9 mouse cellular contexts compared by ENCODE assay signal in genomic region chr3:88297321-88297851, GRCm38 (mm10). TPM values are rescaled to one million over a fixed set of nuclear protein-coding genes. Genes with fewer than 3 reads are reported as not detected.
DNase-seq lines count a peak whose midpoint lies in the region; ATAC-seq and TF ChIP-seq lines count a peak whose summit lies in the region.
"Had no signal": no experiment of that assay in that cellular context is flagged by ENCODE, and none has a peak within 500 bp of the region (broad histone marks: within the 10 kb centered on the region; RNA-seq: fewer than 3 reads in every experiment).

No protein-coding gene starts in this region.

- H3K36me3 ChIP-seq in heart, adult 2 months (ENCODE audit: control insufficient read depth, insufficient read depth, low read length): peaks cover 6% of the 10 kb centered on the region
- peaks cover 29% of the 10 kb centered on the region for H3K36me3 ChIP-seq in heart, postnatal 0 days (replicated peaks; ENCODE audit: control insufficient read depth, insufficient read depth, low read length)
- peaks cover 29% of the 10 kb centered on the region for H3K36me3 ChIP-seq in liver, adult 2 months (ENCODE audit: control insufficient read depth, insufficient read depth, low read length)

- ATAC-seq in heart, postnatal 0 days (ENCODE audit: insufficient read depth, low read depth): no peak

- H3K4me2 ChIP-seq in heart, postnatal 0 days (ENCODE audit: low read depth, low read length): peak overlapping the region; percentile 76

- TF ChIP-seq EP300 in heart, adult 2 months (IDR thresholded peaks at IDR 0.05; ENCODE audit: insufficient read depth, low read depth, low read length): no peak
- TF ChIP-seq EP300 in heart, postnatal 0 days (IDR thresholded peaks at IDR 0.05; ENCODE audit: low read depth): no peak

- H3K4me1 ChIP-seq in heart, adult 2 months (ENCODE audit: control insufficient read depth, insufficient read depth, low read length): peaks cover 3% of the 10 kb centered on the region
- H3K4me1 ChIP-seq in heart, postnatal 0 days (ENCODE audit: control insufficient read depth, insufficient read depth): peaks cover 17% of the 10 kb centered on the region
- peaks cover 2% of the 10 kb centered on the region; the same call in 1 of the 2 replicates for H3K4me1 ChIP-seq in liver, adult 2 months (ENCODE audit: control insufficient read depth, insufficient read depth, low read length)
- peaks cover 2% of the 10 kb centered on the region; the same call in 1 of the 2 replicates for H3K4me1 ChIP-seq in olfactory bulb, adult 2 months (ENCODE audit: control insufficient read depth, insufficient read depth, low read length)

- no peak for TF ChIP-seq CTCF in heart, adult 2 months (IDR thresholded peaks at IDR 0.05)
- TF ChIP-seq CTCF in heart, postnatal 0 days (IDR thresholded peaks at IDR 0.05; ENCODE audit: low read depth): no peak
- TF ChIP-seq CTCF in liver, adult 2 months (IDR thresholded peaks at IDR 0.05; ENCODE audit: low read depth, low read length): no peak
- TF ChIP-seq CTCF in olfactory bulb, adult 2 months (IDR thresholded peaks at IDR 0.05; ENCODE audit: insufficient read depth, low read depth, low read length): no peak

- no peaks in the 10 kb centered on the region for H3K9me3 ChIP-seq in heart, postnatal 0 days (replicated peaks; ENCODE audit: control insufficient read depth, low read length)

- H3K27ac ChIP-seq in heart, adult 2 months: peak overlapping the region; percentile 91
- H3K27ac ChIP-seq in heart, postnatal 0 days (ENCODE audit: low read depth): peak overlapping the region; percentile 95
- H3K27ac ChIP-seq in liver, adult 2 months (replicated peaks; ENCODE audit: insufficient read depth, low read depth, low read length): peak overlapping the region; percentile 68
- peak overlapping the region; percentile 93 for H3K27ac ChIP-seq in olfactory bulb, adult 2 months (ENCODE audit: insufficient read depth, low read depth, low read length)

- no peaks in the 10 kb centered on the region; the same call in 1 of the 2 replicates for H3K79me2 ChIP-seq in heart, adult 2 months (replicated peaks; ENCODE audit: control insufficient read depth, insufficient read depth, low read length)
- peaks cover 8% of the 10 kb centered on the region for H3K79me2 ChIP-seq in liver, adult 2 months (ENCODE audit: control insufficient read depth, insufficient read depth, low read length)

- TF ChIP-seq POLR2A in heart, adult 2 months (IDR thresholded peaks at IDR 0.05; ENCODE audit: insufficient read depth, low read depth, low read length): no peak
- no peak for TF ChIP-seq POLR2A in liver, adult 2 months (IDR thresholded peaks at IDR 0.05; ENCODE audit: extremely low read depth, insufficient read depth, low read length)
- TF ChIP-seq POLR2A in olfactory bulb, adult 2 months (IDR thresholded peaks at IDR 0.05; ENCODE audit: insufficient read depth, low read depth, low read length): no peak

- H3K27me3 ChIP-seq in heart, adult 2 months (ENCODE audit: control insufficient read depth, insufficient read depth, low read length): no peaks in the 10 kb centered on the region
- no peaks in the 10 kb centered on the region for H3K27me3 ChIP-seq in heart, postnatal 0 days (ENCODE audit: control insufficient read depth, insufficient read depth, low read length)
- H3K27me3 ChIP-seq in liver, adult 2 months (ENCODE audit: control insufficient read depth, insufficient read depth, low read length): no peaks in the 10 kb centered on the region
- H3K27me3 ChIP-seq: Patski had no signal

- intact Hi-C loops in heart, adult 2 months (cut with DNase I): loop anchor here (5.0 kb wide), 1 partner anchor 40 kb away; the partner anchor contains the start of genes Smg5 and Tmem79

- H3K4me3 ChIP-seq in heart, adult 2 months: peak overlapping the region; percentile 89
- peak overlapping the region; percentile 89 for H3K4me3 ChIP-seq in heart, postnatal 0 days (ENCODE audit: low read depth, low read length)
- peak overlapping the region; percentile 86 for H3K4me3 ChIP-seq in liver, adult 2 months (ENCODE audit: insufficient read depth, low read depth, low read length)
- peak overlapping the region; percentile 88 for H3K4me3 ChIP-seq in olfactory bulb, adult 2 months (ENCODE audit: insufficient read depth, low read depth, low read length)

- DNase-seq in heart, adult 2 months: no peak
- no peak for DNase-seq in heart, postnatal 4 days
- peak; percentile 49 for DNase-seq in thymus, postnatal 14 days
- DNase-seq in thymus, adult 18-20 months: no peak
- DNase-seq in heart, postnatal 0 days (ENCODE audit: low spot score): no peak
- peak; percentile 44 for DNase-seq in liver, adult 2 months (ENCODE audit: extremely low read depth, low read depth, low spot score)
- no peak for DNase-seq in ovary, postnatal 10 days (ENCODE audit: low spot score)

- H3K9ac ChIP-seq in heart, adult 2 months (ENCODE audit: low read depth, low read length): peak overlapping the region; percentile 80
- H3K9ac ChIP-seq in heart, postnatal 0 days (replicated peaks; ENCODE audit: low read depth, low read length): peak overlapping the region; percentile 78
- H3K9ac ChIP-seq in liver, adult 2 months (ENCODE audit: low read depth, low read length): peak overlapping the region; percentile 85

- under 1% methylated on average over 30 of the region's 30 CpGs for WGBS in heart, adult 2 months
- under 1% methylated on average over 30 of the region's 30 CpGs for WGBS in heart, postnatal 0 days
- WGBS in liver, adult 2 months: under 1% methylated on average over 30 of the region's 30 CpGs
- WGBS in olfactory bulb, adult 2 months: under 1% methylated on average over 30 of the region's 30 CpGs

RNA-seq across cellular contexts. Expression of gene Cct3, which starts 0.5 kb away (rescaled TPM):
- 100 to 1,000 TPM; 169 to 172 TPM for total RNA-seq in heart, adult 2 months (2021)
- 124 and 183 TPM in 2 replicates for polyA plus RNA-seq in heart, adult 2 months (2012; rRNA removed)
- total RNA-seq in heart, postnatal 4 days (2021): 100 to 1,000 TPM; 257 TPM
- total RNA-seq in heart, postnatal 0 days (2014; rRNA removed; ENCODE audit: low replicate concordance): 187 and 208 TPM in 2 replicates
- 254 and 256 TPM in 2 replicates for polyA plus RNA-seq in heart, postnatal 0 days (2015; fragmentation: Nextera tagmentation; extraction: Ambion mirVana)
- 104 and 130 TPM in 2 replicates for total RNA-seq in liver, adult 2 months (2014; rRNA removed)
- 78.2 and 79.7 TPM in 2 replicates for polyA plus RNA-seq in liver, adult 2 months (2012; rRNA removed)
- polyA plus RNA-seq in olfactory bulb, adult 2 months (2012; ENCODE audit: insufficient read depth, insufficient read length, low replicate concordance, missing spikeins): 179 TPM in 1 of 2 replicates, not detected in the other

RNA-seq across cellular contexts. Expression of gene Tsacc, which starts 0.6 kb away (rescaled TPM):
- total RNA-seq in heart, adult 2 months (2021): 1 to 10 TPM; 5.1 to 8.6 TPM
- 4.8 and 8.7 TPM in 2 replicates for polyA plus RNA-seq in heart, adult 2 months (2012; rRNA removed)
- 1 to 10 TPM; 6.1 to 6.2 TPM for total RNA-seq in heart, postnatal 4 days (2021)
- total RNA-seq in heart, postnatal 0 days (2014; rRNA removed; ENCODE audit: low replicate concordance): 21.5 and 30.3 TPM in 2 replicates
- 14.3 and 16.7 TPM in 2 replicates for polyA plus RNA-seq in heart, postnatal 0 days (2015; fragmentation: Nextera tagmentation; extraction: Ambion mirVana)
- total RNA-seq in liver, adult 2 months (2014; rRNA removed): 4.3 and 6.0 TPM in 2 replicates
- polyA plus RNA-seq in liver, adult 2 months (2012; rRNA removed): 3.4 and 3.6 TPM in 2 replicates
- not detected in 2 replicates for polyA plus RNA-seq in olfactory bulb, adult 2 months (2012; ENCODE audit: insufficient read depth, insufficient read length, low replicate concordance, missing spikeins)

RNA-seq across cellular contexts. Expression of gene Gm38392, which starts 10.4 kb away (rescaled TPM):
- under 1 TPM; 0.26 to 0.27 TPM for total RNA-seq in heart, adult 2 months (2021)
- 0.23 TPM in 1 of 2 replicates, not detected in the other for polyA plus RNA-seq in heart, adult 2 months (2012; rRNA removed)
- total RNA-seq in heart, postnatal 4 days (2021): not detected
- total RNA-seq in heart, postnatal 0 days (2014; rRNA removed; ENCODE audit: low replicate concordance): not detected in 2 replicates
- polyA plus RNA-seq in heart, postnatal 0 days (2015; fragmentation: Nextera tagmentation; extraction: Ambion mirVana): 0.16 TPM in 1 of 2 replicates, not detected in the other
- not detected in 2 replicates for total RNA-seq in liver, adult 2 months (2014; rRNA removed)
- not detected in 2 replicates for polyA plus RNA-seq in liver, adult 2 months (2012; rRNA removed)
- polyA plus RNA-seq in olfactory bulb, adult 2 months (2012; ENCODE audit: insufficient read depth, insufficient read length, low replicate concordance, missing spikeins): not detected in 2 replicates

RNA-seq across cellular contexts. Expression of gene Glmp, which starts 27.4 kb away (rescaled TPM):
- total RNA-seq in heart, adult 2 months (2021): 10 to 100 TPM; 75.6 to 80.9 TPM
- 98.0 and 105 TPM in 2 replicates for polyA plus RNA-seq in heart, adult 2 months (2012; rRNA removed)
- total RNA-seq in heart, postnatal 4 days (2021): 10 to 100 TPM; 74.8 to 84.6 TPM
- 75.1 and 156 TPM in 2 replicates for total RNA-seq in heart, postnatal 0 days (2014; rRNA removed; ENCODE audit: low replicate concordance)
- polyA plus RNA-seq in heart, postnatal 0 days (2015; fragmentation: Nextera tagmentation; extraction: Ambion mirVana): 129 and 143 TPM in 2 replicates
- total RNA-seq in liver, adult 2 months (2014; rRNA removed): 17.8 and 26.6 TPM in 2 replicates
- polyA plus RNA-seq in liver, adult 2 months (2012; rRNA removed): 136 and 154 TPM in 2 replicates
- not detected in 2 replicates for polyA plus RNA-seq in olfactory bulb, adult 2 months (2012; ENCODE audit: insufficient read depth, insufficient read length, low replicate concordance, missing spikeins)

RNA-seq across cellular contexts. Expression of gene Tmem79, which starts 38.6 kb away (rescaled TPM):
- 1 to 10 TPM; 1.6 to 1.7 TPM for total RNA-seq in heart, adult 2 months (2021)
- 2.3 and 3.5 TPM in 2 replicates for polyA plus RNA-seq in heart, adult 2 months (2012; rRNA removed)
- total RNA-seq in heart, postnatal 4 days (2021): 1 to 10 TPM; 1.4 to 1.6 TPM
- total RNA-seq in heart, postnatal 0 days (2014; rRNA removed; ENCODE audit: low replicate concordance): 0.27 and 3.7 TPM in 2 replicates
- polyA plus RNA-seq in heart, postnatal 0 days (2015; fragmentation: Nextera tagmentation; extraction: Ambion mirVana): 1.3 and 1.6 TPM in 2 replicates
- 1.1 and 1.7 TPM in 2 replicates for total RNA-seq in liver, adult 2 months (2014; rRNA removed)
- polyA plus RNA-seq in liver, adult 2 months (2012; rRNA removed): 2.5 and 2.9 TPM in 2 replicates
- not detected in 2 replicates for polyA plus RNA-seq in olfactory bulb, adult 2 months (2012; ENCODE audit: insufficient read depth, insufficient read length, low replicate concordance, missing spikeins)

Comparison
In these comparisons a context has a peak if more than half of its experiments do, and no peak if none do; other contexts are left out.
1. DNase-seq: peak in thymus, postnatal 14 days (single experiment) and liver, adult 2 months (single experiment); none in heart, adult 2 months (0 of 2), heart, postnatal 4 days (single experiment), thymus, adult 18-20 months (0 of 2), heart, postnatal 0 days (single experiment) and ovary, postnatal 10 days (single experiment).
2. Peak in every context shown above with its lines, with median percentiles within 50 percentile points of each other: H3K27ac ChIP-seq, H3K4me3 ChIP-seq and H3K9ac ChIP-seq.